Mouse (Mus musculus) thymus, adult 2 months (tissue): Measurements from ENCODE around the gene Lamtor5.

ENCODE experiments used
- CTCF ChIP-seq: fragments of 200-500 bp; IDR thresholded peaks from 2 replicates; pipeline ENCODE4 v1.5.1; 2012; ENCODE audit warnings: mild to moderate bottlenecking, control low read depth, low read length, moderate library complexity, borderline replicate concordance; ENCODE audit not compliant: control insufficient read depth, poor library complexity, insufficient read depth; ENCODE audit errors: extremely low read depth
- POLR2A ChIP-seq: fragments of 200-500 bp; IDR thresholded peaks from 2 replicates; pipeline ENCODE4 v1.6.1; 2012; ENCODE audit warnings: mild to moderate bottlenecking, low read length, control low read depth, moderate library complexity; ENCODE audit not compliant: control insufficient read depth, poor library complexity, insufficient read depth; ENCODE audit errors: extremely low read depth

- TF ChIP-seq CTCF (no peak), POLR2A (no peak)
Measured at GRCm38 (mm10) chr3:107257924-107258323, 20.7 kb upstream of the Lamtor5 start.
